Mouse (Mus musculus) ZHBTc4 (cell line): Measurements from ENCODE around the gene Wfdc10.
"Not testable (repeated sequence)": the region's sequence is repeated elsewhere in the genome, so short reads cannot be mapped to it uniquely, and the experiment has no call there.

ENCODE experiments used
- DNase-seq: peaks from one replicate; pipeline ENCODE4 v3.0.0-alpha.2; 2011; ENCODE audit warnings: low read depth, low spot score

Gene Wfdc10

DNA sequence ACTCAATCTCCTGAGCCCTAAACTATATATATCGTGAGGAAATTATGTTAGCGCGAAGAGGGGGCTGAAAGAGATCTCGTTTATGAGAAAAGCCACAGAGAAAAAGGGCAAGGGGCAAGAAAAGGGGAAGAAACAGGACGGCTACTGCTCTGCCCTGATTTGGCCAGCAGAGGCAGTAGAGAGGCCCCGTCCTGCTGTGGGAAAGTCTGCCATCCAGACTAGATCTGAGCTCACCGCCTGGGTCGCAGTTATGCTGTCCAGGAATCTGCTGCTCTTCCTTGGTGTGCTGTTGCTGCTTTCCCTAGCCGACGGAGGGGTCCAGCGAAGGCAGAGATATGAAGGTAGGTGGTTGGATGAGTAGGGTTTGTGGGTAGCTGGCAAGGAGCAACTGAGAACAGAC lies at the start of gene Wfdc10:
Wfdc10 (plus strand) TSS at position 189 of the 400 bp plus-strand sequence.
- peak; percentile 82 for DNase-seq

DNA sequence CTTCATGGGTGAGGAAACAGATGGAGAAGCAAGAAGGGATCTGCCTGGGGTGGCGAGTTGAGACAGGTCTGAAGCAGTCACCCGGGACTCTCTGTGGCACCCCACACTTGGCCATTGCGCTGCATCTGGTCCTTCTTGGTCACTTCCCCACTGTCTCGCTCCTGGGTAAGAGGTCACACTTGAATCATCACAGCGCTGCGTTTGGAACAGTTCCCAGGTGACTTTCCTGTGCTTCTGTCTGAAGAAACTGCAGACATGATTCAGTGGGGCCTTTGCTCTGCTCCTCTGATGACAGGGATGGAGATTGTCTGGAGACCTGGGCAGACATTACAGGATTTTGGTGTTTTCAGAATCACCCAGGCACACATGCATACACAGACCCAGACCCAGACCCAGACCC lies 47.1 kb upstream of the Wfdc10 start:
- DNase-seq = no peak

DNA sequence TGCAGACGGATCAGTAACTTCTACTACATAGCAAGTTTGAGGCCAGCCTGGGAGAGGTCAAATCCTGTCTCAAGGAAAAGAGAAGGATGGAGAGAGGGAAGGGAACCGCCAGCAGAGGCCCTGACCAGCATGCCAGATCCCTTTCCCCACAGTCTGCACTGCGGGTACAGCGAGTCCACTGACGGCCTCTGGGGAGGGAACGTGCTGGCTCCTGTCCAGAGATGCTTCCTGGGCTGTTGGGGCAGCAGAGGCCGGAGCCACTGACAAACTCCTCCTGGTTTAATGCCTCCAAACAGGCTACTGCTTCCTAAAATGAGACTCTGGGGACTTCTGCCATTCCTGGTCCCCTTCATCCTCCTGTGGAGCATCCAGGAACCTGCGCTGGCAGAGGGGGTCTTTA lies 42.4 kb upstream of the Wfdc10 start, which contains the start of the genes Wfdc6b and Wfdc8:
Wfdc6b (plus strand) TSS at position 52 of the 400 bp plus-strand sequence.
Wfdc8 (minus strand) TSS at position 156 of the 400 bp plus-strand sequence.
- not testable (repeated sequence) for DNase-seq

DNA sequence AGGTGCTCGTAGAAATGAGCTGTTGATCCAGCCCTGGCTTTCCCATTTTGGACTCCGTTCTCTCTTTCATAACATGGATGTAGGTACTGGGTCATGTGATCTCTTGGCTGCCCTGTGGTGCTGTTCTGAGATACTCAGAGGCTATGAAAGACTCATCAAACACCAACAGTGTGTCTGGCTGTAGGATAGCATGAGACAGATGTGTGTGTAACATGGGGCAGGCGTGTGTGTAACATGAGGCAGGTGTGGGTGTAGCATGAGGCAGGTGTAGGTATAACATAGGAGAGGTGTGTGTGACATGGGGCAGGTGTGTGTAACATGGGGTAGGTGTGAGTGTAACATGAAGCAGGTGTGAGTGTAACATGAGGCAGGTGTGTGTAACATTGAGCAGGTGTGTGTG lies 40.5 kb upstream of the Wfdc10 start:
- DNase-seq = no peak

DNA sequence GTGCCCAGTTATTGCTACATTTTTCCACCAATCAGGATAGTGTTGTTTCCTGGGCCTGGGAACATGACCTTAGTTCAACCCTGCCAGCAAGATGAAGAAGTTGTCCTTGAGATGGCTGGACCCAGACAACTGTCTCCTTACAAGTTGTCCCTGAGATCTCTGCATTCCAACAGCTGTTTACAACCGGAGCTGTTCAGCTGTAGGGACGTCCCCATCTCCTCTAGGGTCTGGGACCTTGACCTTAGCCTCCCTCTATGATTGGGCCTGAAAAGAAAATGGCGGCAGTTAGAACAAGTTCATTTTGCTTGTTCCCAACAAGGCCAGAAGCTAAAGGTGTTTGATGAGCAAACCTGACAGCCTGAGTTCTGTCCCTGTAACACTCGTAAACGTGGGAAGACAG lies 36.8 kb upstream of the Wfdc10 start:
- no peak for DNase-seq

DNA sequence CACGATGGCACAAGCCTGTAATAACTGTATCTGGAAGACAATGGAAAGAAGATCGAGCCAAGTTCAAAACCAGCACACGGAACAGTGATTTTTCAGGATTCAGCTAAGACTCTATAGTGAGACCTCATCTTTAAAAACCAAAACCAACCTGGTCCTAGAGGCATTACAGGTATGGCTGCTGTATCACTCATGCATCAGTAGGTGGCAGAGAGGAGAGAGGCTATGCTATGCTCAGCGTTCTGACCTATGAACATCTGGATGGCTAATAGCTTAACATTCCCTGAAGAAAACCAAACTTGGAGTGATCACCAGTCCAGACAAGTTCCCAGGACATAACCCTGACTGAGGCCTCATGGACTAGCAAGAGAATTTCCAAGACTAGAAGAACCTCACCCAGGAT lies 34.1 kb upstream of the Wfdc10 start:
- DNase-seq = no peak

DNA sequence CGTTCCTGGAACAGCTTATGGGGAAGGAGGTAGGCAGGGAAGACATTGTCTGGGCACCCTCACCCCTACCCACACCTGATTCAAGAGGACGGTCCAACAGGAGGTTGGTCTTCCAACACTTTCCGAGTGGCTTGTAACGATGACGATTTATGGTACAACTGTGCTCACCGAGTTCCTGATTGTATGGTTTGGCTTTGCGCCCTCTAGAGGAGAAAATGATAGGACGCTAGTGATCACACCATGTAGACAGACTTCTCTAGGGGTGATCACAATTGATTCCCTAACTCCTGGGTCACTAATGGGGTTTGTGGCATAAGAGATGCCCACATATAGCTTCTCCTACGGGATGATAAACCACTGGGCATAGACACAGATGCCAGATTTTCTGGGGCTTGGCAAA lies 20.6 kb upstream of the Wfdc10 start:
- DNase-seq = peak; percentile 70

DNA sequence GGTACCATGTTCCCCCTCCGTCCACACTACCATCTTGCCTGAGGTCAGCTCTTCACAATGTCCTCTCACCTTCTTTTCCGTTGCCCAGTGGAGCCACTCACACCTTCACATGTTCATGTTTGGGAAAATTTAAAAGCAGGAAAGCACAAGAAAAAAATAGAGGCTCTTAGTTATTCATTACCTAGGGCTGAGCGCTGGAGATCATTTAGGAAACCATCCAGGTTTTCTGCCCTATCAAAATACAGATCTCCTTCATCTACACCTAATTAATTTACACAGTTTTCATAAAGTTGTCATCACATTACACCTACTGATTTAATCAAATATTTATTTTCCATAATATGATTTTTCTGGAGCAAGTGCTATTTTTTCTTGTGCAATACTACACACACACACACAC lies 17.1 kb upstream of the Wfdc10 start, which contains the start of gene Wfdc16:
Wfdc16 (minus strand) TSS at position 101 of the 400 bp plus-strand sequence.
- no peak for DNase-seq

DNA sequence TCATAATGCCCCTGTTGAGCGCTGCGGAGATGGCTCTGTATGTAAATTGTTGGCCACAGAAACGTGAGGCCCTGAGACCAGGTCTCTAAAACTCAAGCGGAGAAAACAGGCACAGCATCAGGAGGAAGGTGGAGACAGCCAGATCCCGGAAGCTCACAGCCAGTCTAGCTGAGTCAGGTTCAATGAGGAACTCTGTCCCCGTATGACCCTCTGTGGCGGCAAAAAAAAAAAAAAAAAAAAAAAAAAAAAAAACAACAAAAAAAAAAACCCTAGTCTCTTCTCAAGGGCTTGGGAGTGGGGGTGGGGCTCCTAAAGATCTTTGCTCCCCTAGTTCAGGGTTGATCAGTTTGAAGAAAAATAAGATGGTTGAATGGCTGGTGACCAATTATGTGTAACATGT lies 14.7 kb upstream of the Wfdc10 start:
- DNase-seq = peak; percentile 80

DNA sequence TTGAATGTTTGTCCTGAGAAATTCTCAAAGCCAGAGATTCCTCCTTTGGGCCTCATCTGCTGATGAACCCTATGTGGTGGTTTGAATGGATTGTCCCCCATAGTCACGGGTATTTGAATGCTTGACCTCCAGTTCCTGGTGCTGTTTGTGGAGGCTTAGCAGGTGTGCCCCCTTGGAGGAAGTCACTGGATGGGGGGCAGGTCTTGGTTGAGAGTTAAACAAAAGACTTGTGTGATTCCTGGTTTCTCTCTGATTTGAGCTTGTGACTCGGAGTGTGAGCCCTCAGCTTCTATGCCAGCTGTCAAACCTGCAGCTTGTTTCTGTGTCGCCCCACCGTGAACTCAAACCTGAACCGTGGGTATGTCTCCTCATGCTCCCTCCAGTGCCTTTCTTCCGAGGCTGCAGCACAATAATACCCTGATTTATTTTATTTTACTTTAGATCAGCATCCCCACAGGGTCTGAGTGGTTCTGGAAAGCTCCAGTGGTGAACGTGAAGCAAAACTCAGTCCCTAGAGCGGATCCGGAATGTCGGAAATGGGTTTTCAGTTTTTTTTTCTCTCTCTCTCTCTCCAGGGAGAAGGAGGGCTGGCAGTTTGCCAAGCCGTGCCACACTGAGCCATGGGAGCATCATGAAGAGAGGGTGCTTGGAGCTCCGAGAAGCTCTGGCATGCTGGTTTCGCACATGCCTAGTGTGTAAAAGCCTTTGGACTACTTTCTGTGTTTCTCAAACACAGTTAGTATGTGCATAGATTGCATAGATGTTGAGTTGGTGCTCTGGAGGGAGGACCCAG lies 13.8 kb upstream of the Wfdc10 start:
- peak; percentile 59 for DNase-seq

DNA sequence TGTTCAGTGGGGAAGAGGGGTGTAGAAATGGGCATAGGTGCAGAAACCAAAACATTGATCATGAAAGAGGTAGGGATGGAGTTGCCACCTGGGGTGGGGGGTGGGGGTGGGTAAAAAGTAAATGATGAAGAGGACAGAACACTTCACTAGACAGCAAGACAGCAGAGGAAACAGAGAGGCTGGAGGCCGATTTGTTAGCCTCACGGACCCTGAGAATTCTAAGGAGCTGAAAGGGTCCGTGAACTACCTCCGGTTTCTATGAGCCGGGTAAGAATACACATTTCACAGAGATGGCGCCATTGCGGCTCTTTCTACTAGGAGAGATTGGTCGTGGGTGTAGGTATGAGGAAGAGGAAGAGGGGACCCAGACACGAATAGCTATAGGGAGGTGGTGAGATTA lies 637 bp downstream of the Wfdc10 start, which contains the start of gene Wfdc9:
Wfdc9 (minus strand) TSS at position 101 of the 400 bp plus-strand sequence.
- no peak for DNase-seq

DNA sequence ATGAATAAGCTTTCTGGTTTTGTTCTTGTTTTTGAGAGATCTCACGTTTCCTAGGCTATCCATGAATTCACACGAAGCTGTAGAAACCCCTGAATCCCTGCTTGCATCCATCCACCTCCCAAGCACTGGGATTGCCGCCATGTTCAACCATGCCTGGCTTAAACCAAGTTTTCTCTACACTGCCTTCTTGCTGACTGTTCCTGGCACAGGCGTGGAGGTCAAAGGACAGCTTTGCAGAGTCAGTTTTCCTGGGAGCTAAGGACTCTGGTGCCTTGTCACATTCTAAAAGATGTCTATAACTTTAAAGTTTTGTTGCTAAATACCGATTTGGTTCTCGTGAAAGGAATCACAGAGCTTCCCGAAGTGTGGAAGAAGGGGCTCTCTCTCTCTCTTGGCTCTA lies 9.0 kb downstream of the Wfdc10 start:
- DNase-seq = no peak

DNA sequence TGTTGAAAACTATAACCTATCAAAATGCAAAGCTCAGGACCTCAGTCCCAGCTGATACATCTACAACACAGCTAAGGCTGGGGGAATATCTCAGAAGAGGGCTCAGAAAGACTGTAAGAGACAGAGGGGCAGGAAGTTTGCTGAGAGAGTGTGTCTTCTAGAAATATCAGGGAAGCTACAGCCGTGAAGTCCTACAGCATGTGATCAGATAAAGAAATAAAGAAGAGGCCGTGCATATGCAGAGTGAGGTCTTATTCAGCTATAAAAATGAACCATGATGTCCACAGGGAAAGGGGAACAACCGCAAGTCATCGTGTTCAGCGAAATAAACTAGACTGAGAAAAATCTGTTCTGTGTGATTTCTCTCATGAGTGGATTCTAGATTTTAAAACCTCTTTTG lies 14.4 kb downstream of the Wfdc10 start:
- no peak for DNase-seq

DNA sequence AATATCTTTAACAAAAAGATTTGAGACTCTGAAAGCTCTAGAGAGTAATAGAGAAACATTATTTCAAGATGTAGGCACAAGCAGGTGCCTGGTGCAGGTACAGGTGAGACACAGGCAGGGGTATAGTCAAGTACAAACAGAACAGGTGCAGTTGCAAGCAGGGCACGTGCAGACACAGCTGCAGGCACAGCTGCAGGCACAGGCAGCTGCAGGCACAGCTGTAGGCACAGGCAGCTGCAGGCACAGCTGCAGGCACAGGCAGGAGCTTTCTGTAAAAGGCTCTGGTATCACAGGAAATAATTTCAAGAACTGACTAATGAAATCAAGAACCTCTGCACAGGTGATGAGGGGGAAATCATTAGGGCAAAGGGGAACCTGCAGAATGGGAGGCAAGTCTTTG lies 15.1 kb downstream of the Wfdc10 start:
- no peak for DNase-seq

DNA sequence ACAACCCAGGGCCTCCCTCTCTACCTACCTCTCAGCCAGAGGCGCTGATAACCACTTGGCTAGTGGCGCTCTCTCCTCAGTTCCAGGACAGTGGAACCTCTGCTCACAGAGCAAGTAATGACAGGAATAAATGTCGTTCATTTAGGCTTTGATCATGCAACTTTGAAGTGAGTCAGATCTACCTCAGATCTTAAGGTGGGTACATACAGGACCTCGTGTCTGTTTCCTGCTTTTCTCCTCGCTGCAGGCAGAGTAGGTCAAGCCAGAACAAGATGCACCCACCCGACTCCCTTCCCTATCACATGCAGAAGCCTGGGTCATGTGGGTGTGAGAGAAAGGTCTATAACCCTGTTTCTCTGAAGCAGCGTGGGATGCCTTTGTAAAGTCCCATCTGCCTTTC lies 18.1 kb downstream of the Wfdc10 start, which contains the start of gene Wfdc11:
Wfdc11 (minus strand) TSS at position 101 of the 400 bp plus-strand sequence.
- DNase-seq = no peak

DNA sequence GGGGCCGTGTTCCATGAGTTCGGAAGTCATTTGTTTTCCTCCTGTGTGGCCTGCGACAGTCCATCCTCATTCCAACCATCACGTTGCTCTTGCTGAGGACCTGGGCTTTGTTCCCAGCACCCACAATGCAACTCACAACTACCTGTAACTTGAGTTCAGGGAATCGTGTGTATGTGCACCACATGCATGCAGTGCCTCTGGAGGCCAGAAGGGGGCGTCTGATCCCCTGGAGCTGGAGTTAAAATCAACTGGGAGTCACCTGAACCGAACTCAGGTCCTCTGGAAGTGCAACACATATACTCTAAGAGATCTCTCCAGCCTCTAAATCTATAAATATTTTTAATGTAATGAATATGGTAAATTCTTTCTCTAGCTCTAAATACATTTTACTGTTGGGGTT lies 20.3 kb downstream of the Wfdc10 start:
- DNase-seq = peak; percentile 70

DNA sequence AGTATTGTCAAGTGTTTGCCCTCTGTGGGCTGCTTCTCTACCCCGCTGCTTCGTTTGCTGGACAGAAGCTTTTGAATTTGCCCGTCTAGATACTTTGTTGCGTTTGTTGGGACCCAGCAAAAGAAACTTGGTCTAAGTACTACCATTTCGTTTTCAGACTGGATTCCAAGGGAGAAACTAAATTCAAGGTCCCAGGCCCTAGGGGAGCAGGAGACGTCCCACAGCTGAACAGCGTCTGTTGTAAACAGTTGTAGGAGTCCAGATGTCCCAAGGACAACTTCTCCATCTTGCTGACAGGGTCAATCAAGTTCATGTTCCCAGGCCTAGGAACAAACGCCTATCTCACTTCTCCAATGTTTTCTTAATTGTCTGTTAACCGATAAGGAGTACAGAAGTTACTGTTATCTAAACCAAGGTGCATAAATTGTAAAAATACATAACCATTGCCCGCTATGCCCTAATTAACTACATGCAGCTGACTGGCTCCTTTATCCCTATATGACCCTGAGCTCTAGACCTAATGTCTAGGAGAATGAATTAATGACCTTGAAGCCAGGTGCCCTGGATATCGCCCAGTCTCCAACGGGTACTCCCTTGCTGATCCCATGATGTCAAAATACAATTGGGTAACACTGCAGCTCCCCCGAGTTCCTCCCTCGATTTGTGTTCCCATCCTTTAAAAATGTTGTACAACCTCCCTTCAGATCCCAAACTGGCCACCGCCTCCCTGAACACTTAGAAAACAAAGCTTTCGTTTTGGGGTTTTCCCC lies 21.3 kb downstream of the Wfdc10 start:
- DNase-seq = no peak

DNA sequence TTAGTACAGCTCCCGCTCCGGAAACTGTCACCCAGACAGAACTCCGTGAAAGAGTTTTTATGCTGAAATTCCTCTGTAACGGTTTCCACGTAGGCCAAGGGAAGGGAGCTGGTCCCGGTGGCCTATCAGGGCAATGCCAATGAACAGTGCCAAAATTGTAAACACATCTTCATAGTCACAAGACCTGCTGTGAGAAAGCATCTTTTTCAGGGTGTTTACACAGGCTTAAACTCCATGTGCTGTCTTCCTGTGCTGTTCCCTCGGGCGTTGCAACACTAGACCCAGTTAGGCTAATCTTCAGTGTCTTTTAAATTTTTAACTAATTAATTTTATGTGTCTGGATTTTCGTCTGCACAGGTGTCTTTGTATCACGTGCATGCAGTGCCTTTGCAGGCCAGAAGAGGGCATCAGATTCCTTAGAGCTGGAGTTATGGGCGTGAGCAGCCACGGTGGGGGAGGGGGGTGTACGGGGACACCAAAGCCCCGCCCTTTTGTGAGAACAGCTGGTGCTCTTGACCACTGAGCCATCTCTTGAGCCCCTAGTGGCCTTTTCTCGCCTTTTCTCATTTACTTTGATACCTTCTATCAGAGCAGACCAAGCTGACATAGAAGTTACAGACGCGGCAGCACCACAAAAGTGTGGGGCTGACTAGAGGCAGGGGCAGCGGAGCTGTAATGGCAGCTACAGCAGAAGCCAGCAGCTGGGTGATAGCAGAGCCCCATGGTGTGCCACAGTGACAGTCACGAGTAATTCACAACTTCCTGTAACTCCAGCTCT lies 23.2 kb downstream of the Wfdc10 start:
- peak; percentile 87 for DNase-seq

DNA sequence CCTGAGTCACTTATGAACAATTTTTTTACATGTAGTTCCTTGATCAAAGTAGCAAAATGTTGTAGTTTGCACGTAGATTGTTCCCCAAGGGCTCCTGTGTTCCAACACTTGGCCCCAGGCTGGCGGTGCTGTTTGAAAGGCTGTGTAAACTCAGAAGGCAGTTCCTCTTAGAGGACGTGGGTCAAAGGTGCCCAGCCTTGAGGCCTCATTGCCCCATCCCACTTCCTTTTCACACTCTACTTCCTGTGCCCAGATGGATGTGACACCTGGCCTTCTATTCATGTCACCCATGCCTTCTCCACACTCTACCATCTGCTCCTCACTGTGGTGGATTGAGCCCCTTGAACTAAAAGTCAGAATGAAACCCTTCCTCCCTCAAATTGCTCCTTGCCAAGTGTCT lies 24.1 kb downstream of the Wfdc10 start:
- no peak for DNase-seq

DNA sequence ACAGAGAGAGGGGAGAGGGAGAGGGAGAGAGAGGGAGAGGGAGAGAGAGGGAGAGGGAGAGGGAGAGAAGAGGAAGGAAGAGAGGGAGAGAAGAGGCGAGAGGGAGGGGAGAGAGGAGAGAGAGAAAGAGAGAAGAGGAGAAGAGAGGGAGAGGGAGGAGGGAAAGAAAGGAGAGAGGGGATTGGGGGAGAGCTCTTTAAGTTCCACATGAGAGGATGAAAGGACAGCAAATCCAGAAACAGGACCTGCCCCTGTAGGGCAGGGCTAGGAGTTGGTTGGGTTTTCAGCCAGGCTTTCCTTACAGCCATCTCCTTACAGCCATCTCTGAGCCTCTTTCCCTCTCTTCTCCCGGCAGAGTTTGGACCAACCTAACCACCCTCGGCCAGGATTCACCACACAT lies 29.0 kb downstream of the Wfdc10 start, which contains the start of gene Wfdc13:
Wfdc13 (plus strand) TSS at position 301 of the 400 bp plus-strand sequence.
- DNase-seq = no peak

DNA sequence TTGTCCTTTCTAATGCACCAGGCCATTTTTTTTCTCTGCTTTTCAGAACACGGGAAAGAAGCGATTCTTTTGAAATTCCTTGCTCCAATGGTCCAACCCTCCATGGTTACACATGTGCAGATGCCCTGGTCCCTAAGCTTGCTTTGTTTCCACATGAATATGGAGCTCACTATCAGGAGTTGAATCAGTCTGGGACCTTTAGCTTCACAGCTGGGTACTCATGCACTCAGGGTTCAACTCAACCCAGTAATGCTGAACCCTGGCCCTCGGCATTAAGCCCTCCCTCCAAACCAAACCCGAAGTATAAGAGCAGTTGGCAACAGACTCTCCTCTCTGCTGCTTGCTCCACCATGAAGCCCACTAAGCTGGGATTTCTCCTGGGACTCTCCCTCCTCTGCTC lies 42.4 kb downstream of the Wfdc10 start, which contains the start of gene Spint4:
Spint4 (plus strand) TSS at position 301 of the 400 bp plus-strand sequence.
- DNase-seq = peak; percentile 26

DNA sequence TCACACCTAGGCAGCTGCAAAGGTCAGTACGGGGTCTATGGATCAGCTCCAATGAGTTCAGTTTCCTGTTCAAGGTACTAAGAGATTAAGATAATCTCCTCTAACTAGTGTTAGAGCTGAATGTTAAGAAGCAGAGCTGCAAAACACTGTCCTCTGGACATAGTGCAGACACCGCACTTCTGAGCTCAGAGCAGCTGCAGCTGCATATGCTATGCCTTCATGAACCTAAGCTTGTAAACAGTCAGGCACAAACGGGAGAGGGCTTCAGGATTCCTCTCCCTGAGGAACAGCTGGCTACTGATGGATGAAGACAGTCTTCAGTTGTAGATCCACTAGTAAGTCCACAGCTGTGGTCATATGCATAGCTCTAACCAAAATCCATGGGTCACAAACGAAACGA lies 45.1 kb downstream of the Wfdc10 start:
- no peak for DNase-seq
